Mouse (Mus musculus) liver, adult 2 months (tissue): Measurements from ENCODE around the gene Shisa5. TPM values are rescaled to one million over a fixed set of nuclear protein-coding genes. Genes with fewer than 3 reads are reported as not detected.

ENCODE experiments used
- DNase-seq: peaks from one replicate; pipeline ENCODE4 v3.0.0-alpha.2; 2011; ENCODE audit warnings: low read depth, low spot score; ENCODE audit errors: extremely low read depth
- H3K27ac ChIP-seq: fragments of 200-500 bp; replicated peaks from 2 replicates; pipeline ENCODE4 v1.5.1; 2012; ENCODE audit warnings: low read depth, mild to moderate bottlenecking, control low read depth, inconsistent platforms, low read length; ENCODE audit not compliant: insufficient read depth
- H3K27me3 ChIP-seq: fragments of 200-500 bp; 2 replicates; pipeline ENCODE4 v1.6.1; 2012; ENCODE audit warnings: mild to moderate bottlenecking, moderate library complexity, low read length, inconsistent platforms; ENCODE audit not compliant: control insufficient read depth, insufficient read depth
- H3K36me3 ChIP-seq: fragments of 200-500 bp; 2 replicates; pipeline ENCODE4 v1.6.1; 2012; ENCODE audit warnings: low read length, inconsistent platforms; ENCODE audit not compliant: control insufficient read depth, insufficient read depth
- H3K4me1 ChIP-seq: fragments of 200-500 bp; 2 replicates; pipeline ENCODE4 v1.6.1; 2011; ENCODE audit warnings: low read length; ENCODE audit not compliant: control insufficient read depth, insufficient read depth
- H3K4me3 ChIP-seq: fragments of 200-500 bp; 2 replicates; pipeline ENCODE4 v1.5.1; 2011; ENCODE audit warnings: low read depth, mild to moderate bottlenecking, control low read depth, low read length, moderate library complexity; ENCODE audit not compliant: insufficient read depth
- H3K79me2 ChIP-seq: fragments of 200-500 bp; 2 replicates; pipeline ENCODE4 v1.6.1; 2012; ENCODE audit warnings: inconsistent platforms, mild to moderate bottlenecking, low read length, moderate library complexity; ENCODE audit not compliant: control insufficient read depth, insufficient read depth
- H3K9ac ChIP-seq: fragments of 200-500 bp; 2 replicates; pipeline ENCODE4 v1.6.1; 2012; ENCODE audit warnings: low read depth, mild to moderate bottlenecking, control low read depth, inconsistent platforms, low read length
- CTCF ChIP-seq: fragments of 200-500 bp; IDR thresholded peaks from 2 replicates; pipeline ENCODE4 v1.5.1; 2011; ENCODE audit warnings: low read depth, low read length, control low read depth
- POLR2A ChIP-seq: fragments of 200-500 bp; IDR thresholded peaks from 2 replicates; pipeline ENCODE4 v1.6.1; 2011; ENCODE audit warnings: low read length, control low read depth; ENCODE audit not compliant: insufficient read depth; ENCODE audit errors: extremely low read depth
- WGBS: fragments of 180-500 bp; shearing (Covaris S2); methylation state at CpG from one replicate; pipeline ENCODE4 v1.1.7; 2018; 5-methylcytosine and 5-hydroxymethylcytosine counted together
- polyA plus RNA-seq: library from polyadenylated mRNA; depleted of rRNA; stranded (reverse); fragments of >200 nt; gene quantifications from 2 replicates; pipeline ENCODE4 v1.2.3, GENCODE M21; 2012
- total RNA-seq: library from RNA; depleted of rRNA; stranded (reverse); fragments of >200 nt; gene quantifications from 2 replicates; pipeline ENCODE4 v1.2.3, GENCODE M21; 2014

Gene Shisa5
- total and polyA plus RNA-seq, 2 experiments: 23.8 to 205 TPM

- Histone ChIP-seq H3K4me1 (peaks cover 2% of the 10 kb centered on the region), H3K79me2 (no peaks in the 10 kb centered on the region), H3K9ac (no peak overlapping the region), H3K27me3 (no peaks in the 10 kb centered on the region), H3K27ac (no peak overlapping the region), H3K36me3 (no peaks in the 10 kb centered on the region), H3K4me3 (no peak overlapping the region)
- no peak for DNase-seq
- 79% methylated on average over 8 of the region's 8 CpGs for WGBS
- TF ChIP-seq CTCF (no peak), POLR2A (no peak)
Measured at GRCm38 (mm10) chr9:109015397-109015796, 23.0 kb upstream of the Shisa5 start.

- H3K27me3 ChIP-seq: no peaks in the 10 kb centered on the region
- DNase-seq: peak; percentile 18
- TF ChIP-seq CTCF (no peak), POLR2A (no peak)
- H3K27ac ChIP-seq: no peak overlapping the region
- no peaks in the 10 kb centered on the region; the same call in 1 of the 2 replicates for H3K4me1 ChIP-seq
- whole genome bisulfite sequencing: 77% methylated on average over 11 of the region's 11 CpGs
- H3K36me3 ChIP-seq: no peaks in the 10 kb centered on the region
- no peaks in the 10 kb centered on the region for H3K79me2 ChIP-seq
- no peak overlapping the region for H3K9ac ChIP-seq
- H3K4me3 ChIP-seq: no peak overlapping the region
Measured at GRCm38 (mm10) chr9:109016973-109017604, 21.3 kb upstream of the Shisa5 start.

GRCm38 (mm10) chr9:109021428-109021827, 16.9 kb upstream of the Shisa5 start:
- DNase-seq: no peak
- Histone ChIP-seq H3K79me2 (no peaks in the 10 kb centered on the region), H3K9ac (no peak overlapping the region)

GRCm38 (mm10) chr9:109022866-109023685, 15.3 kb upstream of the Shisa5 start:
- 79% methylated on average over 17 of the region's 17 CpGs for WGBS
- DNase-seq: peak; percentile 40
- TF ChIP-seq CTCF (no peak), POLR2A (no peak)
- Histone ChIP-seq H3K27me3 (no peaks in the 10 kb centered on the region), H3K27ac (no peak overlapping the region), H3K9ac (no peak overlapping the region), H3K4me3 (no peak overlapping the region), H3K4me1 (no peaks in the 10 kb centered on the region; the same call in 1 of the 2 replicates), H3K36me3 (no peaks in the 10 kb centered on the region), H3K79me2 (no peaks in the 10 kb centered on the region)

More at GRCm38 (mm10) chr9:109021428-109021827, 16.9 kb upstream of the Shisa5 start:
- WGBS: 85% methylated on average over 4 of the region's 4 CpGs
- H3K27ac ChIP-seq: no peak overlapping the region
- H3K27me3 ChIP-seq: no peaks in the 10 kb centered on the region
- no peaks in the 10 kb centered on the region; the same call in 1 of the 2 replicates for H3K4me1 ChIP-seq
- no peaks in the 10 kb centered on the region for H3K36me3 ChIP-seq
- TF ChIP-seq CTCF: no peak
- TF ChIP-seq POLR2A: no peak
- H3K4me3 ChIP-seq: no peak overlapping the region

GRCm38 (mm10) chr9:109027521-109027920, 10.8 kb upstream of the Shisa5 start:
- peak; percentile 40 for DNase-seq
- H3K4me3 ChIP-seq: no peak overlapping the region
- H3K79me2 ChIP-seq: no peaks in the 10 kb centered on the region
- no peak overlapping the region for H3K9ac ChIP-seq
- H3K27ac ChIP-seq: no peak overlapping the region
- TF ChIP-seq POLR2A (no peak), CTCF (no peak)
- no peaks in the 10 kb centered on the region for H3K4me1 ChIP-seq
- WGBS: 38% methylated on average over 8 of the region's 8 CpGs
- H3K36me3 ChIP-seq: no peaks in the 10 kb centered on the region
- H3K27me3 ChIP-seq: no peaks in the 10 kb centered on the region
